Mouse (Mus musculus) neural tube, embryonic 12.5 days (tissue): ENCODE results near the gene 1110059E24Rik. TPM values are rescaled to one million over a fixed set of nuclear protein-coding genes. Genes with fewer than 3 reads are reported as not detected.
"Not testable (repeated sequence)": the region's sequence is repeated elsewhere in the genome, so short reads cannot be mapped to it uniquely, and the experiment has no call there.

Experiments used
- ATAC-seq: fragments of 200-750 bp; cut with Nextera tagmentation; 2 replicates; pipeline ENCODE4 v1.8.0; 2017; ENCODE audit warnings: low read depth, mild to moderate bottlenecking, moderate TSS enrichment, moderate library complexity; ENCODE audit not compliant: low FRiP score
- H3K27ac ChIP-seq: fragments of 300-500 bp; sonication (generic); 2 replicates; pipeline ENCODE4 v1.5.1; 2016
- H3K27me3 ChIP-seq: fragments of 300-500 bp; sonication (generic); replicated peaks from 2 replicates; pipeline ENCODE4 v1.6.1; 2016; ENCODE audit warnings: mild to moderate bottlenecking
- H3K36me3 ChIP-seq: fragments of 300-500 bp; sonication (generic); 2 replicates; pipeline ENCODE4 v1.6.1; 2016; ENCODE audit warnings: mild to moderate bottlenecking
- H3K4me1 ChIP-seq: fragments of 300-500 bp; sonication (generic); 2 replicates; pipeline ENCODE4 v1.6.1; 2016
- H3K4me2 ChIP-seq: fragments of 300-500 bp; sonication (generic); replicated peaks from 2 replicates; pipeline ENCODE4 v1.6.1; 2016; ENCODE audit warnings: mild to moderate bottlenecking
- H3K4me3 ChIP-seq: fragments of 300-500 bp; sonication (generic); 2 replicates; pipeline ENCODE4 v1.5.1; 2016
- H3K9ac ChIP-seq: fragments of 300-500 bp; sonication (generic); 2 replicates; pipeline ENCODE4 v1.6.1; 2016; ENCODE audit warnings: mild to moderate bottlenecking
- H3K9me3 ChIP-seq: fragments of 300-500 bp; sonication (generic); 2 replicates; pipeline ENCODE4 v1.6.1; 2016; ENCODE audit warnings: mild to moderate bottlenecking
- WGBS: fragments of 180-500 bp; shearing (Covaris S2); methylation state at CpG from one replicate; pipeline ENCODE4 v1.1.7; 2016; 5-methylcytosine and 5-hydroxymethylcytosine counted together
- polyA plus RNA-seq: library from polyadenylated mRNA; unstranded; fragments of >200 nt; fragmentation: Nextera tagmentation; extraction: Ambion mirVana; gene quantifications from 2 replicates; pipeline ENCODE4 v1.2.1, GENCODE M21; 2016

Gene 1110059E24Rik
- polyA plus RNA-seq, 1 experiment from 2014 or later: 50.0 TPM

GRCm38 (mm10) chr19:21615801-21616200, 37.0 kb downstream of the 1110059E24Rik start:
- no peak overlapping the region for H3K4me2 ChIP-seq
- no peak for ATAC-seq
- no peak overlapping the region for H3K27ac ChIP-seq
- H3K4me1 ChIP-seq: no peaks in the 10 kb centered on the region
- H3K4me3 ChIP-seq: no peak overlapping the region
- no peak overlapping the region for H3K9ac ChIP-seq
- WGBS: 95% methylated on average over 3 of the region's 3 CpGs
- no peaks in the 10 kb centered on the region for H3K9me3 ChIP-seq
- H3K27me3 ChIP-seq: no peaks in the 10 kb centered on the region
- no peaks in the 10 kb centered on the region for H3K36me3 ChIP-seq

- Histone ChIP-seq H3K4me1 (no peaks in the 10 kb centered on the region), H3K4me3 (no peak overlapping the region), H3K36me3 (no peaks in the 10 kb centered on the region), H3K9ac (no peak overlapping the region), H3K4me2 (no peak overlapping the region), H3K27ac (no peak overlapping the region), H3K9me3 (no peaks in the 10 kb centered on the region), H3K27me3 (no peaks in the 10 kb centered on the region)
- 87% methylated on average over 9 of the region's 9 CpGs for WGBS
- ATAC-seq: no peak
Measured at GRCm38 (mm10) chr19:21611725-21612575, 40.8 kb downstream of the 1110059E24Rik start.

GRCm38 (mm10) chr19:21611297-21611696, 41.5 kb downstream of the 1110059E24Rik start:
- H3K27ac ChIP-seq: no peak overlapping the region

GRCm38 (mm10) chr19:21610240-21610639, 42.5 kb downstream of the 1110059E24Rik start:
- no peak for ATAC-seq
- H3K4me2 ChIP-seq: no peak overlapping the region
- H3K4me3 ChIP-seq: no peak overlapping the region
- H3K36me3 ChIP-seq: no peaks in the 10 kb centered on the region
- no peaks in the 10 kb centered on the region for H3K27me3 ChIP-seq
- no peaks in the 10 kb centered on the region for H3K9me3 ChIP-seq
- no peak overlapping the region for H3K27ac ChIP-seq
- WGBS: 85% methylated on average over 6 of the region's 6 CpGs
- no peaks in the 10 kb centered on the region for H3K4me1 ChIP-seq
- H3K9ac ChIP-seq: no peak overlapping the region

More at GRCm38 (mm10) chr19:21611297-21611696, 41.5 kb downstream of the 1110059E24Rik start:
- no peak overlapping the region for H3K9ac ChIP-seq
- H3K9me3 ChIP-seq: no peaks in the 10 kb centered on the region
- no peak overlapping the region for H3K4me2 ChIP-seq
- H3K4me1 ChIP-seq: no peaks in the 10 kb centered on the region
- WGBS: 68% methylated on average over 6 of the region's 6 CpGs
- H3K36me3 ChIP-seq: no peaks in the 10 kb centered on the region
- no peaks in the 10 kb centered on the region for H3K27me3 ChIP-seq
- H3K4me3 ChIP-seq: no peak overlapping the region
- ATAC-seq: no peak

GRCm38 (mm10) chr19:21605294-21605693, 47.5 kb downstream of the 1110059E24Rik start:
- ATAC-seq: no peak
- 97% methylated on average over 3 of the region's 3 CpGs for whole genome bisulfite sequencing
- H3K27me3 ChIP-seq: no peaks in the 10 kb centered on the region
- H3K4me1 ChIP-seq: 0 out of 2 replicates have a peak, but pooled peaks cover 5% of the 10 kb centered on the region
- H3K9ac ChIP-seq: no peak overlapping the region
- no peaks in the 10 kb centered on the region for H3K9me3 ChIP-seq
- H3K36me3 ChIP-seq: no peaks in the 10 kb centered on the region
- no peak overlapping the region for H3K27ac ChIP-seq
- no peak overlapping the region for H3K4me2 ChIP-seq
- H3K4me3 ChIP-seq: no peak overlapping the region

GRCm38 (mm10) chr19:21603836-21604235, 48.9 kb downstream of the 1110059E24Rik start:
- Histone ChIP-seq H3K27me3 (no peaks in the 10 kb centered on the region), H3K36me3 (no peaks in the 10 kb centered on the region), H3K4me3 (no peak overlapping the region), H3K9ac (no peak overlapping the region), H3K27ac (no peak overlapping the region), H3K9me3 (no peaks in the 10 kb centered on the region), H3K4me2 (no peak overlapping the region), H3K4me1 (0 out of 2 replicates have a peak, but pooled peaks cover 5% of the 10 kb centered on the region)
- 67% methylated on average over 3 of the region's 3 CpGs for WGBS
- ATAC-seq: no peak

- no peak overlapping the region for H3K27ac ChIP-seq
- no peaks in the 10 kb centered on the region for H3K36me3 ChIP-seq
- H3K9me3 ChIP-seq: no peaks in the 10 kb centered on the region
- H3K4me2 ChIP-seq: no peak overlapping the region
- 0 out of 2 replicates have a peak, but pooled peaks cover 5% of the 10 kb centered on the region for H3K4me1 ChIP-seq
- no peak overlapping the region for H3K9ac ChIP-seq
- ATAC-seq: peak; percentile 48; the same call in 1 of the 2 replicates
- WGBS: 41% methylated on average over 3 of the region's 3 CpGs
- H3K27me3 ChIP-seq: no peaks in the 10 kb centered on the region
- no peak overlapping the region for H3K4me3 ChIP-seq
Measured at GRCm38 (mm10) chr19:21601541-21602101, 51.2 kb downstream of the 1110059E24Rik start.

- no peak for ATAC-seq
- 88% methylated on average over 8 of the region's 8 CpGs for WGBS
- Histone ChIP-seq H3K4me1 (0 out of 2 replicates have a peak, but pooled peaks cover 5% of the 10 kb centered on the region), H3K4me2 (no peak overlapping the region), H3K27me3 (no peaks in the 10 kb centered on the region), H3K4me3 (no peak overlapping the region), H3K36me3 (peaks cover 9% of the 10 kb centered on the region), H3K9ac (no peak overlapping the region), H3K27ac (no peak overlapping the region), H3K9me3 (no peaks in the 10 kb centered on the region)
Measured at GRCm38 (mm10) chr19:21598659-21599352, 54.0 kb downstream of the 1110059E24Rik start.

GRCm38 (mm10) chr19:21594676-21595075, 58.1 kb downstream of the 1110059E24Rik start:
- Histone ChIP-seq H3K4me3 (no peak overlapping the region), H3K9ac (no peak overlapping the region), H3K27me3 (no peaks in the 10 kb centered on the region), H3K9me3 (no peaks in the 10 kb centered on the region), H3K4me2 (no peak overlapping the region), H3K4me1 (no peaks in the 10 kb centered on the region), H3K36me3 (peaks cover 9% of the 10 kb centered on the region), H3K27ac (no peak overlapping the region)
- 96% methylated on average over 1 of the region's 1 CpGs for WGBS
- no peak for ATAC-seq

- H3K9ac ChIP-seq, H3K4me3 ChIP-seq, H3K9me3 ChIP-seq, H3K36me3 ChIP-seq, H3K4me2 ChIP-seq, H3K27me3 ChIP-seq, ATAC-seq, H3K27ac ChIP-seq, H3K4me1 ChIP-seq: not testable (repeated sequence)
- WGBS: 72% methylated on average over 5 of the region's 5 CpGs
Measured at GRCm38 (mm10) chr19:21592216-21592615, 60.6 kb downstream of the 1110059E24Rik start.

- no peak overlapping the region for H3K4me3 ChIP-seq
- H3K27ac ChIP-seq: no peak overlapping the region
- H3K36me3 ChIP-seq: no peaks in the 10 kb centered on the region
- no peaks in the 10 kb centered on the region for H3K4me1 ChIP-seq
- no peaks in the 10 kb centered on the region for H3K9me3 ChIP-seq
- no peak overlapping the region for H3K4me2 ChIP-seq
- ATAC-seq: no peak
- WGBS: 95% methylated on average over 1 of the region's 1 CpGs
- no peak overlapping the region for H3K9ac ChIP-seq
- no peaks in the 10 kb centered on the region for H3K27me3 ChIP-seq
Measured at GRCm38 (mm10) chr19:21589888-21590287, 62.9 kb downstream of the 1110059E24Rik start.

GRCm38 (mm10) chr19:21587593-21587992, 65.2 kb downstream of the 1110059E24Rik start:
- H3K9ac ChIP-seq: no peak overlapping the region
- no peaks in the 10 kb centered on the region for H3K4me1 ChIP-seq
- no peak for ATAC-seq
- no peaks in the 10 kb centered on the region for H3K36me3 ChIP-seq
- H3K4me3 ChIP-seq: no peak overlapping the region
- 77% methylated on average over 4 of the region's 4 CpGs for WGBS
- H3K27me3 ChIP-seq: no peaks in the 10 kb centered on the region
- no peaks in the 10 kb centered on the region for H3K9me3 ChIP-seq
- H3K27ac ChIP-seq: no peak overlapping the region
- no peak overlapping the region for H3K4me2 ChIP-seq
